Mouse (Mus musculus): Measurements from ENCODE around the gene Tradd.

The Tradd gene

DNA sequence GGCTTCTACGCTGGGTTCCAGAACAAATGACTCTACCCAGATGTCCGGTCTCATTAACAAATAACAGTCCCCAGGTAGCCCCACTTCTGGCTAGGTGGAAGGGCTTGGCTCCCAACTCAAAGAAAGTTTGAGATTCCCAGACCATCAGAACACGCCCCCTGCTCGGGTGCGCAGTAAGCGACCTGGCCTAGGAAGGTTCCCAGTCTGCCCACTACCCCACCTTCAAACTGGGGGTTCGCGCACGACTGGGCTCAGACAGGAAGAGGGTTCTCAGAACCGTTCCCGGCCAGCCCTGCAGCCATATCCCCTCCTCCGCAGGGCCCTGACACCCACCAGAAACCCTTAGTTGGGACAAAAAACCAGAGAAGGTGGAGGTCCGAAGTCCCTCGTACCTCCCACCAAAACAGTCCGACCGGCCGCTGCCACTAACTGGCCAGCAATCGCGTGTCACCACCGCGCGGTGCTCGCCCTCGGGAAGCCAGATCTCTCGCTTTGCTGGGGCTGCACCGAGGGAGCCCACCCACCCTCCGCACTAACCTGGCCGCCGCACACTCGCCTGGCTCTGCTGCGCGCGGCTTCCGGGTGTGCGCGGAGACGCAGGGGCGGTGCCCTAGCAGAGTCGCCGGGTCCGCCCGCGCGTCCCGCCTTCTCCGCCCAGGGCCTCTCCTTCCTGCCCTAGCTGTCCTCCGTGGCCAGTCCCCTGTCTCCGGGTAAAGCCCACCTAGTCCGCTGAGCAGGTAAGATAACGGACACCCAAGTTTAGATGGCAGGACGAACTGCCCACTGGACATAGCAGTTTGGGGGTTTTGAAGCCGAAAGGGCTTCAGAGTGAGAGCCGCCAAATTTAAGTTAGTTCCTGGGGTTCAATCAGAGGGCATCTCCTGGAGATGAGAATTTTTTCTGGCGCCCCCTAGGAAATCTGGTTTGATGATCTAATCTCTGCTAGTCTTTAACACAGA lies at the start of gene Tradd, which contains the start of gene Fbxl8:
Gene Tradd, minus strand, starts transcription at position 586 of the 959 bp plus-strand sequence.
Gene Fbxl8, plus strand, starts transcription at position 625 of the 959 bp plus-strand sequence.
- peak in 1 of 2 experiments; percentile 47 for DNase-seq (ENCODE audit: low read depth in 1 of 2, low spot score in 2 of 2)

DNA sequence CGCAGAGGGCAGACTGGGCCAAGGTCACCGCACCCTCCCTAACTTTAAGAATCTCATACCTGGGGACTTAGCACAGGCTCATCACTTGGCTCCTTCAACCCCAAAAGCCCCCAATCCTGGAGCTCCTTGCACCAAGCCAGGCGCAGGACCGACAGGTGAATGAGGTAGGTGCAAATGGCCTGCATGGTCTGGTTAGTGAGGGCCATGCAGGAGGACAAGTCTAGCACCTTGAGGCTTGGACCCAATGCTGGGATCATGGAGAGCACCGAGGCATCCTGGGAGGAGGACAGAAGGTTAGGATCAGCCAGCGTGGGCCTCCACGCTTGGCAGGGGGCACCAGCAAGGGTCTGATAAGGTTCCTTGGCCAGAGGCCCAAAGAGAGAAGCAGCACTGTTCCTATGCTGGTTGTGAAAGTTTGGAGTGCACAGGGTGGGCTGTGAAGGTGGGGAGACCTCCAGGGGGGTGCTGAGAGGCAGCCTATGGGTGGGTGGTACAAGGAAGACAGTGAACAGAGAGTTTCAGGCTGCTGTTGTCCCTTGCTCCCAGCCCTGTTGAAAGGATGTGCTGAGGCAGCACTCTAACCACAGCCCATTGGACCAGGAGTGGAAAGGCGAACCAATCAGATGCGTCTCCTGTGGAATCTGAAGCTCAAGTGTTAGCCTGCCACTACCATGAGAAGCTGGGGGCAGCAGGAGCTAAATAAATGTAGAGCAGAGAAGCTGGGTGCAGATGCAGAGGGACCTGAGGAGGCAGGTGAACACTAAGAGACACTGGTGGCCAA lies 49.4 kb upstream of the Tradd start:
- no peak for DNase-seq (ENCODE audit: low read depth in 1 of 2, low spot score in 2 of 2)

DNA sequence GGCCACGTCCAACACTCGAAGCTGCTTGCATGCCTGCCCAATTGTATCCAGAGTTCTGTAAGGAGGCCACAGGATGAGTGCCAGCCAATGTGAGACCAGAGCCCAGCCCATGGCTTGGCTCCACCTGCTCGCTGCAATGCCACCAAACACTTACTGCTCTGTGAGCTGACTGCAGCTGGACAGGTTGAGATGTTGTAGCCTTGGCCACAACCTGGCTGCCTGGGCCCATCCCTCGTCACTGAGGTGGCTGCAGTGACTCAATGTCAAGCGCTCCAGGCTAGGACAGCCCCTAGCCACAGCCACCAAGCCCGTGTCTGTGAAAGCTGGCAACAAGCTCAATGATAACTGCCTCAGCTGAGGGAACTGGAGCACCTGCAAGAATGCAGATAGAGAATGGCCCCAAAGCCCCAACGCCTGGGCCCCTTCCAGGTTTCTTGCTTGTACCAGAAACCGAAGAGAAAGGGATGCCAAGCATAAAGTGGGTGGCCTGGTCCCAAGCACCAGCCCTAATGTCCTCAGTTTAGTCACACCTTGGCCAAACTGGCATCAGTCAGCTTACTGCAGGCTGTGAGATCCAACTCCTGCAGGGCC lies 48.6 kb upstream of the Tradd start:
- no peak for DNase-seq (ENCODE audit: low read depth in 1 of 2, low spot score in 2 of 2)

DNA sequence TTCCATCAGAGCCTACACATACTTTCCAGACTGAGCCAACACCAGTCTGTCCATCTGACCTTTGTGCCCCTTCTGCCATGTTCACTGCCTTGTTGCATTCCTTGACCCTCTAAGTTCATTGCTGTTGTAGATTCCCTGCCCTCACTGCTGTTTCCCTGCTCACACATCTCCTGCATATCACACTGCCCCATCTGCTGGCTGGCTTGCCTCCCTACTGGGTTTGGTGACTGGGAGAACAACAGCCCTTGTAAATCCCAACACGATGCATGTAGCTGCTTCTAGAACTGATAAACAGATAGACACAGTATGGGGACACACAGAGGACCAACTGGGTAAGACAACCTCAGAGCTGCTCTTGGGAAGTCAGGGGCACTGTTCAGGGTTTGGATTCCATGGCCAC lies 47.3 kb upstream of the Tradd start:
- DNase-seq (ENCODE audit: low read depth in 1 of 2, low spot score in 2 of 2), result no peak

- DNase-seq (ENCODE audit: low read depth in 1 of 2, low spot score in 2 of 2), result no peak
These were observed 45.7 kb upstream of the Tradd start for GRCm38 (mm10) chr8:105310118-105310517.

DNA sequence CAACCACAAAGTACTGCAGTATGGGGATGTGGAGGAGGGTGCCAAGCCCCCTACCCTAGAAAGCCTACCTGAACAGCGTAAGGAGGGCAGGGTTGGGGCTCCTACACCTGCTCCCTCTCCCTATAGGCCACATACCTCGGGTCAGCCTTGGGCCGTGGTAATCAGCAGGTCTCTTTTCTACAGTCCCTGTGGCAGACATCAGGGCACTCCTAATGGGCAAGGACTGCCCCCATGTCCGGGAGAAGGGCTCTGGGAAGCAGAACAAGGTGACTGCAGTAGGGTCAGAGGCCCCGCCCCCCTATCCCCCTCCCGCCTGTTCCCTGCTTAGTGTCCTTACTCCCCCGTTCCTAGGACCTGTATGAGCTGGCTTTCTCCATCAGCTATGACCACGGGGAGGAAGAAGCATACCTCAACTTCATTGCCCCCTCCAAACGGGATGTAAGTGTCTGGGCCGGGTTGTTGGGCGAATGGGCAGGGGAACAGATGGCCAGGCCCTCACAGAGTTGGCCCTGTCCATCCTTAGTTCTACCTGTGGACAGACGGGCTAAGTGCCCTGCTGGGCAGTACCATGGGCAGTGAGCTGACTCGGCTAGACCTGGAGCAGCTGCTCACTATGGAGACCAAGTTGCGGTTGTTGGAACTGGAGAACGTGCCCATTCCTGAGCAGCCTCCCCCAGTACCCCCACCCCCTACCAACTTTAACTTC lies 44.9 kb upstream of the Tradd start:
- DNase-seq (ENCODE audit: low read depth in 1 of 2, low spot score in 2 of 2), result no peak

DNA sequence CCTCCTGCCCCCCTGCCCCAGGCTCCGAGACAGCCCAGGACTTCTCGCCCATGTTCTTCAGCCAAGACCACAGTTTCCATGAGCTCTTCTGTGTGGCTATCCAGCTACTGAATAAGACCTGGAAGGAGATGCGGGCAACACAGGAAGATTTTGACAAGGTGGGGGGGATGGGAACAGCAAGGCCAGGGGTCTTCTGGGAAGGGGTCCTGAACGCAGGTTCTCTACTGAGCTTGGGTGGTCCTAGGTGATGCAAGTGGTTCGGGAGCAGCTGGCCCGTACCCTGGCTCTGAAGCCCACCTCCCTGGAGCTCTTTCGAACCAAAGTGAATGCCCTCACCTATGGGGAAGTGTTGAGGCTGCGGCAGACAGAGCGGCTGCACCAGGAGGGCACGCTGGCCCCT lies 44.0 kb upstream of the Tradd start:
- DNase-seq (ENCODE audit: low read depth in 1 of 2, low spot score in 2 of 2), result no peak

DNA sequence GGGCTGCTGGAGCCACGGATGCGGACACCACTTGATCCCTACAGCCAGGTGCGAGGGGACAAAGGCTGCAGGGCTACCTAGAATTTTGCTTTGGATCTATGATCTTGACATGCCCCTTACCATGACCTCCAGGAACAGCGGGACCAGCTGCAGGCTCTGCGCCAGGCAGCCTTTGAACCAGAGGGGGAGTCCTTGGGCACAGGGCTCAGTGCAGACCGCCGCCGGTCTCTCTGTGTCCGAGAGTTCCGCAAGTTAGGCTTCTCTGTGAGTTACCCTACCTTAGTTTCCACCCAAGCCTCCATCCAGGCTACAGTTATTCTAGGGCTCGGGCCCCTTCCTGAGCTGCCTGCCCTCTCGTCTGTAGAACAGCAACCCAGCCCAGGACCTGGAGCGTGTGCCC lies 43.3 kb upstream of the Tradd start:
- no peak for DNase-seq (ENCODE audit: low read depth in 1 of 2, low spot score in 2 of 2)

GRCm38 (mm10) chr8:105306146-105306691 lies 41.8 kb upstream of the Tradd start:
- no peak for DNase-seq (ENCODE audit: low read depth in 1 of 2, low spot score in 2 of 2)

GRCm38 (mm10) chr8:105305211-105306145 lies 41.1 kb upstream of the Tradd start, which contains the start of gene Elmo3:
TSS of gene Elmo3 (plus strand) at chr8:105305601.
- no peak for DNase-seq (ENCODE audit: low read depth in 1 of 2, low spot score in 2 of 2)

- no peak for DNase-seq (ENCODE audit: low read depth in 1 of 2, low spot score in 2 of 2)
These were observed 40.2 kb upstream of the Tradd start for GRCm38 (mm10) chr8:105304325-105305210.

GRCm38 (mm10) chr8:105303874-105304273 lies 39.5 kb upstream of the Tradd start:
- DNase-seq (ENCODE audit: low read depth in 1 of 2, low spot score in 2 of 2), result no peak

DNA sequence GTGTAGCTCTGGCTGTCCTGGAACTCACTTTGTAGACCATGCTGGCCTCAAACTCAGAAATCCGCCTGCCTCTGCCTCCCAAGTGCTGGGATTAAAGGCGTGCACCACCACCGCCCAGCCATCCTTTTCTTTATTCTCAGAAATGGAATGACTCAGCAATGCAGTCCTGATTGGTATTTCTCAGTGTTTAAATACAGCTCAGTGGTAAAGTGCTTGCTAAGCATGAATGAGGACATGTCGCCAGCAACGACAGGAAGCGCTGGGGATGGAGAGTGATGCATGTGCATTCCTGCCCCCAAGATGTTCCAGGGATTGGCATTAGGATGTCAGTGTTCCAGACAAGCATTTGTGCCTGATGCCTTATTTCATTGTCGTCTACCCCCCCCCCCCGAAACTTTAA lies 39.0 kb upstream of the Tradd start:
- no peak for DNase-seq (ENCODE audit: low read depth in 1 of 2, low spot score in 2 of 2)

GRCm38 (mm10) chr8:105299962-105300361 lies 35.6 kb upstream of the Tradd start:
- DNase-seq (ENCODE audit: low read depth in 1 of 2, low spot score in 2 of 2), result no peak

DNA sequence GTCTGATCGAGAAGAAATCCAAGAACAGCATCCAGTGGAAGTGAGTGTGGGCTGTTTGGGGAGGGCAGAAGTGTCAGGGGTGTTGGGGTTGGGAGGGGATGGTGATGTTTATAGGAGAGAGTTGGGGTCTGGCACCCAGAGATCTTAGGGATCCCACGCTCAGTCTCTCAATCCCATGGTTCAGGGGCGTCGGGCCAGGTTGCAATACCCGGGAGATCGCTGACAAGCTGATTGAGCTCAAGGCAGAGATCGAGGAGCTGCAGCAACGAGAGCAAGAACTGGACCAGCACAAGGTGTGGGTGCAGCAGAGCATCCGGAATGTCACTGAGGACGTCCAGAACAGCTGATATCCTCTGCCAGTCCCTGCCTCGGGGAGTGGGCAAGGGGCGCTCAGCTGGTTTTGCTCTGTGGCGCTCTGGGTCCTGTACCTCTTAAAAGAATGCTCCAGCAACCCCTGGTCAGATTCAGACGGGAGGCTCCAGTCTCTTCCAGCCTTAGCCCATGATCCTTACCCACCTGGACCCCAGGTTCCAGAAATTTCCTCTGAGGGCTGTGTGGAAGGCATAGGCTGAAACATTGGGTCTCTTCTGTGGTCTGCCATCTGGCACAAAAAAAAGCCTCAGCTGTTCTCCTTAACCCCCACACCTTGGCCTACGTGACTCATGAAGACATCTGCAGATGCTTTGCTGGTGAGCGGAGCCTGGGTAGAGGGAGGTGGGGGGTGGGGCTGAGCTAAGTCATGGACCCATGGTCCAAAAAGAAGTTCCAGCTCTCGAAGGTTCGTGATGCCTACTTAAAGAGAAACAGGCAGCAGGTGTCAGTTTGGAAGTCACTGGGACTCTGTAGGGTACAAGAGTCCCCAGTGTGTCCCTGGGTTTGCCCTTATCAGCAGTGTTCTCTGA lies 34.2 kb upstream of the Tradd start:
- no peak for DNase-seq (ENCODE audit: low read depth in 1 of 2, low spot score in 2 of 2)

DNA sequence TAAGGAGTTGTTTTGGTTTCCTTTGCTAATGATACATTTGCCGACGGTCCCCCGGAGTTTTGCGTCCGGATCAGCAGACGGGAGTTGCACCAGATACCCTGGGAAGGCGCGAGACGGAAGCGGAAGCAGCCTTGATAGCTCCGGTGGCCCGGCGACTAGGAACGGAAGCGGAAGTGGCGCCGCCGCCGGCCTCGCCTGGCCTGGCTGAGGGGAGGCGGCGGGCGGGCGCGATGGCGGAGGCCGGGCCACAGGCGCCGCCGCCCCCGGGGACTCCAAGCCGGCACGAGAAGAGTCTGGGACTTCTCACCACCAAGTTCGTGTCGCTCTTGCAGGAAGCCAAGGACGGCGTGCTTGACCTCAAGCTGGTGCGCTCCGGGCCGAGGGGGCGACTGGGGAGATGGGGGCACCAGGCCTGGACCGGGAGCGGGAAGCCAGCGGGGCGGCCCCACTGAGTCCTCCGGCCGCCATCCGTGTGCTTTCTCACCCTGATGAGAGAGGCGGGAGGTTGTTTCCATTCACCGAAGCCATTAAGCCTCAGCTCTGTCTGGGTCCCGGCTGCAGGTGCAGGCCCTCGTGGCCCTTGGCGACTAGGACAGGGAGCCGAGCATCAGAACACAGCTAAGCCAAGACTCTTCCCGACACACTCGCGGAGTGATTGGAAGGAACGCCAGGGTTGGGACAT lies 33.2 kb upstream of the Tradd start, which contains the start of gene E2f4:
Gene E2f4, plus strand, starts transcription at position 153 of the 682 bp plus-strand sequence.
- peak; percentile 77 to 79 for DNase-seq (ENCODE audit: low read depth in 1 of 2, low spot score in 2 of 2)
